Mouse (Mus musculus) adrenal gland, adult 10 weeks (tissue): Measurements from ENCODE around the gene Rnase11. TPM values are rescaled to one million over a fixed set of nuclear protein-coding genes. Genes with fewer than 3 reads are reported as not detected.

Experiments used
- polyA plus RNA-seq: library from polyadenylated mRNA; stranded (reverse); fragments of 350-450 nt; fragmentation: Illumina TruSeq; extraction: RNeasy Lipid Tissue Mini Kit (QIAGEN cat#74804); gene quantifications from one replicate; pipeline ENCODE4 v1.2.3, GENCODE M21; 2014; ENCODE audit warnings: low read depth, low replicate concordance

The Rnase11 gene
- polyA plus RNA-seq = not detected

DNA sequence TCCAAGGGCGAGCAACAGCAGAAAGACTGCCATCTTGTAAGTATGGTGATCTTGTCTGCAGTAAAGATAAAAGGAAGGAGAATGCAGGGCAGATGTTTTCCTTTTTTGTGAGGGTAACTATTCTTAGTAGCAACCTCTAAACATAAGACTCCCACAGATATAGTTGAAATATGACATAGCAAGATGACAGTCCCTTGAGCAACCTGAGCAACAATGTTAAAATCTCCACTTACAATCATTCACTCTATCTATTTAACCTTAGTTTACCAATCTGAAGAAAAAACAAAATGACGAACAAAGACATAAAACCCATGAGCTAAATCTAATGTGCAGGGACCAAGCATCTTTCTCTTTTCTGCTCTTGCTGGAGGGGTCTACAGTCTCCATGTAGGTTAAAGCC, at the start of gene Rnase11:
Rnase11 (minus strand) TSS at position 101 of the 400 bp plus-strand sequence.

DNA sequence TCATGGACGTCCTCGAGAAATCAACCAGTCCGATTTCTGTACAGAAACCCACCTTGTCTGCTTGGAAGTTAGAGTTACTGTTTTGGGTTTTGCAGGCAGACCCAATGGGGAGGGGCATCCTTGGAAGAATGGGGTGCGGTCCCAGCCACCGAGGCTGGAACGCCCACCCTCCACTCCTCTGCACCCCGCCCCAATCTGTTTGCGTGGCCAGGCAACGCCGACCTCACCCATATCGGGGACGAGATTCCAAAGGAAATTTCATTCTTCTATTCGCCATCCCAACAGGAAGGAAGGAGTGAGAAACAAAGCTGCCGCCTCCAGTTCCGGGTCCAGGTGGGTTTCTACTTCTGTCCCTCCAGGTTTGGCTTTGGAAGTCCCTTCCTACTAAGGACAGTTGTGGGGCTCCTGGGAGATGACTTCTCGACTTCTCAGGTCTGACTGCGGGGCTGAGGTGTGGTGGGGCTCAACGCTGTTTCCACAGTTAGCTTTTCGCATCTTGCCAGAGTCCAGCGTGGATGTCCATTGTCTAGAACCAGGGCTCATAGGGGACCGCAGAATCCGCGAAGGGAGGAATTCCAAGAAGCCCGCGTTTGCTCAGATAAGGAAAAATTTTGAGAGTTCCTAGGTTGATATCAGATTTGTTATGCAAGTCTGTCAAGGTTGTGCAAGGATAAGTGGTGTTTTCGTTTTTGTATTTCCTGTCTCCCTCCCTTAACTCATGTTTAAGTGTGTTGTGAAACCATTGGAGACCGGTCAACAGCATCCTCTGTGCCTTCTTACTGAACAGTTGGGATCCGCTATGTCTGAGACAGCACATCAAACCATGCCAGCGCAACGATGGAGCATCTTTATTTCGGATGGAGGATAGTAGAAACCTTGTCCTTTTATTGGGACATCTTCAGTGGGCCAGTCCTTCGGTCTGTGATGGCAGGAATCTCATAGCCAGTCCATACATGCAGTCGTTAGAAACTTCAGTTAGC, 41.2 kb upstream of the Rnase11 start, which contains the start of the genes Rnase4 and Ang:
Rnase4 (plus strand) TSS at position 157 of the 980 bp plus-strand sequence.
Ang (plus strand) TSS at position 230 of the 980 bp plus-strand sequence.

DNA sequence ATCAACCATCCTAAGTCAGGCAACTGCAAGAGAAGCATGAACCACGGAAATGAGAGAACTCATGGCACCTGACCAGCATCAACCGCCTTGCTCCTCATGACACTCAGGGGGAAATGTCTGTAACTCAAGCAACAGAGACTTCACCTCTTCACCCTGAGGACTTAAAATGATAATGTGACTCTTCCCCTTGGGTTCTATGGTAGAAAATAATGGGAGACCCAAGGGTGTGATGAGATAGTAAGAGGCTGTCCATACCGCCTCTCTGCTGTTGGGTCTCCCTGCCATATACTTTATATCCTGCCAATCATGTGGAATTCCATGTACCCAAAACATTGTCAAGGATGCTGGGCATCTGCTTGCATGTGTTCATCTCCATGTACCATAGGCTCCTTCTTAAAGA, 24.4 kb upstream of the Rnase11 start, which contains the start of gene Olfr750:
Olfr750 (minus strand) TSS at position 101 of the 400 bp plus-strand sequence.

DNA sequence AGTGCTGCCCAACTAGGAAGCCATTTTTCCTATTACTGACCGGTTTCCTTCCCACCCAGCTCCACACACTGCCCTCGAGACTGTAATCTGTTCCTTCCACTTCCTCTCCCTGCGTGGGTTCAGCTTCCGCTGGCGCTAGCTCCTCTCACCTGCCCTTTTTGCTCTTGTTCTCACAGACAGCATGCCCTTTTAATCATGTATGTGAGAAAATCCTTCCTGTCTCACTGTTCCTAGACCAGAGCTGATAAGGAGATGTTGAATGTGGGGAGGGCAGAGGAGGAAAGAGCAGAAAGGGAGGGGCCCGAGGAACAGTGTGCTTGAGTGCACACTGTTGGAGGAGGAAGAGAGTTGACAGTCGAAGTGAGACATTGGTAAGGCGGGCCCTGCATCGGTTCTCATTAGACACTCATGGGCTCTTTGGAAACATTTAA, 7.5 kb upstream of the Rnase11 start, which contains the start of gene Rnase12:
Rnase12 (minus strand) TSS at position 261 of the 431 bp plus-strand sequence.

DNA sequence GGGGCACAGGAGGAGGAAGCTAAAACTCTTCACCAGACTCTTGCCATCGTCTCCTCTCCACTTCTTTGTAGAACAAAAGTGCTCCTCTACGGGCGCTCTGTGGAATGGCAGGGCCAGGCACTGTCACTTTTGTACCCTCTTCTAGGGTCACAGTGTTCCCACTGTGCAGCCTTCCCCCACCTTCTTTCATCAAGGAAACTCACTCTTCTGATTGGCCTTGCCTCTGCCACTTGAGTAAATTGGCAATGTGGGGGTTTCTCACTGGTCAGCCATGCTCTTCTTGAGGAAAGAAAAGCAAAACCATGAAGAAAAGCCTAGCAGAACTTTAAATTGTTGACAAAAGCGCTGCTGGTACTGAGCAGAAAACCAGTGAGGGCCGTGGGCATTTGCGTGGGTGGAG, 8.2 kb downstream of the Rnase11 start, which contains the start of gene Rnase9:
Rnase9 (minus strand) TSS at position 101 of the 400 bp plus-strand sequence.

DNA sequence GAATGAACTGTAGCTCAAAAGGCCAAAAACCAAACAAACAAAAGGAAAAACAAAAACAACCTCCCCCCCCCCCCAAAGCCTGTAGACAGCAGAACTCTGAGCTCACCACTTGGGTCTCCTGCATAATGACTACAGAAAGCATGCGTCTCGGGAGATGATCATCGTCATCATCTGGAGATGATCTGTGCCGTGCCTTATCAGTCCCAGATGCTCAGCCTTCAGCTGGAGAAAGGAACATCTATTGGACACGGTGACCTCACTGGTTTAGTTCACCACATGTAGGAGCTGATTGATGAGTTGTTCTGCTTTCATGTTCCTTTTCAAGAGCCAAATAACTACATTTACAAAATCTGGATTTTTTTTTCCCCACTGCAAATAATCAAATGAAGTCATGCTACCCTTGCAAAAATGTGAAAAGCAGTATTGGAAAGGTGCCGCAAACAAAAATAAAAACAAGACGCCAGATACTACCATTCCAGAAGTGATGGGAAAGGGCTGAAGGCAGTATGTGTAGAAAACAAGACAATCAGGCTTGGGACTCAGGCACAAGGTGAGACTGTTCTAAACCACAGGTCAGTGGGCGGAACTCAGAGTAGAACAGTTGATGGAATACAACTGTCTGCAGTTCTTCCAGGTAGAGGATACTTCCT, 42.7 kb downstream of the Rnase11 start, which contains the start of gene Rnase10:
Rnase10 (plus strand) TSS at position 600 of the 650 bp plus-strand sequence.

Other genes starting within 250 kb of the Rnase11 start
- not detected for gene Ccnb1ip1, start 242.4 kb downstream of the Rnase11 start, polyA plus RNA-seq
- gene Parp2, start 242.3 kb downstream of the Rnase11 start, polyA plus RNA-seq = 45.3 TPM
- 11.6 TPM for gene Tep1, start 179.6 kb downstream of the Rnase11 start, polyA plus RNA-seq
- 1.8 TPM for gene Klhl33, start 152.7 kb downstream of the Rnase11 start, polyA plus RNA-seq
- gene Osgep, start 125.3 kb downstream of the Rnase11 start, polyA plus RNA-seq = 12.5 TPM
- 28.1 TPM for gene Apex1, start 125.2 kb downstream of the Rnase11 start, polyA plus RNA-seq
- 19.0 TPM for gene Pip4p1, start 119.3 kb downstream of the Rnase11 start, polyA plus RNA-seq
- 56.6 TPM for gene Pnp, start 119.1 kb downstream of the Rnase11 start, polyA plus RNA-seq
- not detected for gene Gm49342, start 105.6 kb downstream of the Rnase11 start, polyA plus RNA-seq
- gene Pnp2, start 94.2 kb downstream of the Rnase11 start, polyA plus RNA-seq = 0.52 TPM
- 0.52 TPM for gene Rnase10, start 42.4 kb downstream of the Rnase11 start, polyA plus RNA-seq
- gene Rnase9, start 8.3 kb downstream of the Rnase11 start, polyA plus RNA-seq = not detected
- not detected for gene Rnase12, start 7.5 kb upstream of the Rnase11 start, polyA plus RNA-seq
- gene Olfr750, start 24.3 kb upstream of the Rnase11 start, polyA plus RNA-seq = not detected
- 152 TPM for gene Rnase4, start 40.9 kb upstream of the Rnase11 start, polyA plus RNA-seq
- gene Ang, start 41.0 kb upstream of the Rnase11 start, polyA plus RNA-seq = 0.76 TPM
- gene Eddm3b, start 64.3 kb upstream of the Rnase11 start, polyA plus RNA-seq = not detected
- 2.6 TPM for gene Rnase6, start 73.7 kb upstream of the Rnase11 start, polyA plus RNA-seq
- gene Rnase1, start 96.6 kb upstream of the Rnase11 start, polyA plus RNA-seq = 1.1 TPM
- gene Rnase2b, start 112.1 kb upstream of the Rnase11 start, polyA plus RNA-seq = not detected
- gene Ang2, start 149.0 kb upstream of the Rnase11 start, polyA plus RNA-seq = not detected
- not detected for gene Ear14, start 153.2 kb upstream of the Rnase11 start, polyA plus RNA-seq
- not detected for gene Rnase2a, start 205.9 kb upstream of the Rnase11 start, polyA plus RNA-seq